Mouse (Mus musculus) kidney, postnatal 0 days (tissue): ENCODE measurements around the gene Nrxn3. TPM values are rescaled to one million over a fixed set of nuclear protein-coding genes. Genes with fewer than 3 reads are reported as not detected.

Experiments used
- ATAC-seq: fragments of 200-750 bp; cut with Nextera tagmentation; replicated peaks from 2 replicates; pipeline ENCODE4 v1.8.0; 2017; ENCODE audit warnings: low read depth, moderate number of reproducible peaks, moderate TSS enrichment, moderate library complexity; ENCODE audit not compliant: low FRiP score
- DNase-seq: peaks from one replicate; pipeline ENCODE4 v3.0.0-alpha.2; 2016; ENCODE audit warnings: low spot score
- H3K27ac ChIP-seq: fragments of 300-500 bp; sonication (generic); 2 replicates; pipeline ENCODE4 v1.5.1; 2014; ENCODE audit warnings: mild to moderate bottlenecking
- H3K27me3 ChIP-seq: fragments of 300-500 bp; sonication (generic); 2 replicates; pipeline ENCODE4 v1.6.1; 2014; ENCODE audit warnings: low read length, mixed read lengths; ENCODE audit not compliant: insufficient read depth
- H3K36me3 ChIP-seq: fragments of 300-500 bp; sonication (generic); 2 replicates; pipeline ENCODE4 v1.6.1; 2014; ENCODE audit warnings: low read length, mixed read lengths; ENCODE audit not compliant: insufficient read depth
- H3K4me1 ChIP-seq: fragments of 300-500 bp; sonication (generic); replicated peaks from 2 replicates; pipeline ENCODE4 v1.6.1; 2014; ENCODE audit warnings: antibody characterized with exemption, low read length, mixed read lengths; ENCODE audit not compliant: insufficient read depth
- H3K4me2 ChIP-seq: fragments of 300-500 bp; sonication (generic); 2 replicates; pipeline ENCODE4 v1.6.1; 2014; ENCODE audit warnings: mild to moderate bottlenecking, low read length, moderate library complexity, mixed read lengths
- H3K4me3 ChIP-seq: fragments of 300-500 bp; sonication (generic); replicated peaks from 2 replicates; pipeline ENCODE4 v1.5.1; 2014; ENCODE audit warnings: low read depth, low read length
- H3K9ac ChIP-seq: fragments of 300-500 bp; sonication (generic); 2 replicates; pipeline ENCODE4 v1.6.1; 2014; ENCODE audit warnings: low read depth, low read length
- H3K9me3 ChIP-seq: fragments of 300-500 bp; sonication (generic); replicated peaks from 2 replicates; pipeline ENCODE4 v1.6.1; 2016; ENCODE audit warnings: low read length, inconsistent platforms, mixed read lengths
- CTCF ChIP-seq: IDR thresholded peaks from 2 replicates; pipeline ENCODE4 v1.5.1; 2016; ENCODE audit warnings: antibody characterized with exemption, low read depth, mild to moderate bottlenecking, moderate library complexity
- WGBS: fragments of 180-500 bp; shearing (Covaris S2); extraction: QIAGEN DNeasy Blood & Tissue Kit; methylation state at CpG from one replicate; pipeline ENCODE4 v1.1.7; 2014; 5-methylcytosine and 5-hydroxymethylcytosine counted together
- polyA plus RNA-seq: library from polyadenylated mRNA; unstranded; fragments of >200 nt; fragmentation: Nextera tagmentation; extraction: Ambion mirVana; gene quantifications from 2 replicates; pipeline ENCODE4 v1.2.1, GENCODE M21; 2015

Nrxn3 gene
- polyA plus RNA-seq, 1 experiment from 2014 or later: 3.0 TPM

DNA sequence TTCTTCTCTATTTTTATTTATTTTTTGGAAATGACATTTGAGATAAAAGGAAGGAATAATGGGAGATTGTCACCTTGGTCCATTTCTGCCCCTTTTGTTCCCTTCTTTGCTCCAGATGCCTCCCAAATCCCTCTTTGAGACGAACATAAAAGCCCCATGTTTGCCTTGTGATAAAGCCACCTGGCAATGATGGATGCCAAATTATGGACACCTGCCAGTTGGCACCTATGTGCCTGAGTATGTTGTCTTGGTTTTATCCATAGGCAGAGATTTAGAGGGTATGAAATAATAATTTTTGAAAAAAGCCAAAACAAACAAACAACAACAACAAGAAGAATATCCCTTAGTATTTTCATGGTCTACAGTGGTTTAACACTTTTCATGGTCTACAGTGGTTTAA is 1125.4 kb downstream of the Nrxn3 start:
- Histone ChIP-seq H3K9me3 (no peaks in the 10 kb centered on the region), H3K4me3 (no peak overlapping the region), H3K36me3 (no peaks in the 10 kb centered on the region), H3K27me3 (no peaks in the 10 kb centered on the region), H3K4me1 (no peaks in the 10 kb centered on the region), H3K4me2 (no peak overlapping the region), H3K9ac (no peak overlapping the region), H3K27ac (no peak overlapping the region)
- no peak for TF ChIP-seq CTCF
- DNase-seq: no peak
- ATAC-seq: no peak
- WGBS: 71% methylated on average over 1 of the region's 1 CpGs

DNA sequence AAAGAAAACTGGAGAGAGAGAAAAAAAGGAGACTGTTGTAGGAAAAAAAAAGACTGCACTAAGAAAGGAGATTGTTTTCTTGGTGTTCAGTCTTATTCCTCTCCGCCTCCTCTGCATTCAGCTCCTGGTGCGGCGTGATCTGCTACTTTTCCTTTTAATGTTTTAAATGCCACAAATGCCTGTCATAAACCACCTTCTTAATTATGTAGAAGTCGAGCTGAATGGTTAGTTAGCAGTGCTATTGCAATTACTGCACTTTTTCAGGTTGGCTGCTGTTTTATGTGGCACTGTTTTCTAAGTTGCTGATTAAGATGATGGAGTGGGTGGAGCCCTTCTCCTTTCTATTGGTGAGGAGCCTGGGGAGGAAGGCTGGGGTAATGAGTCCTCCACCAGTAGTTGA is 1131.7 kb downstream of the Nrxn3 start:
- no peak overlapping the region for H3K9ac ChIP-seq
- no peak overlapping the region for H3K4me2 ChIP-seq
- WGBS: 41% methylated on average over 4 of the region's 4 CpGs

DNA sequence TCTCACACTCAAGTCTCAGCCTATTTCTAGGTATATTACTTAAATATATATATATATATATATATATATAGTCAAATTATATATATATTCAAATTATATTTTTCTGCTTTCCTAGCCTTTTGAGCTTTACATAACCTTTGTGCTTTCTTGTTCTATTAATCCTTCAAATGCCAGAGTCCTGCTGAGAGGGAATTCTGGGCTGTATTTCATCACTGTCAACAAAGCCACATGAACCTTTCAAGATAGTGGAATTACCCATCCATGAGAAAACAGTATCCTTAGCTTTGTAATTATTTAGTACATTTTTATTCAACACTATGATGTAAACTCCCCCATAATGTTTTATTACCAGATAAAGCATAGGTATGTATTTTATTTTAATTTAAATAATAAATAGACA is 1144.4 kb downstream of the Nrxn3 start:
- no peak for DNase-seq
- Histone ChIP-seq H3K9me3 (no peaks in the 10 kb centered on the region), H3K27me3 (no peaks in the 10 kb centered on the region), H3K27ac (no peak overlapping the region), H3K4me2 (no peak overlapping the region), H3K4me3 (no peak overlapping the region), H3K36me3 (no peaks in the 10 kb centered on the region), H3K9ac (no peak overlapping the region), H3K4me1 (no peaks in the 10 kb centered on the region)
- no peak for ATAC-seq
- no peak for TF ChIP-seq CTCF

More for the DNA sequence above, 1131.7 kb downstream of the Nrxn3 start:
- no peak for ATAC-seq
- Histone ChIP-seq H3K36me3 (no peaks in the 10 kb centered on the region), H3K9me3 (no peaks in the 10 kb centered on the region), H3K4me3 (no peak overlapping the region), H3K27ac (no peak overlapping the region), H3K27me3 (no peaks in the 10 kb centered on the region), H3K4me1 (no peaks in the 10 kb centered on the region)
- no peak for DNase-seq
- no peak for TF ChIP-seq CTCF

DNA sequence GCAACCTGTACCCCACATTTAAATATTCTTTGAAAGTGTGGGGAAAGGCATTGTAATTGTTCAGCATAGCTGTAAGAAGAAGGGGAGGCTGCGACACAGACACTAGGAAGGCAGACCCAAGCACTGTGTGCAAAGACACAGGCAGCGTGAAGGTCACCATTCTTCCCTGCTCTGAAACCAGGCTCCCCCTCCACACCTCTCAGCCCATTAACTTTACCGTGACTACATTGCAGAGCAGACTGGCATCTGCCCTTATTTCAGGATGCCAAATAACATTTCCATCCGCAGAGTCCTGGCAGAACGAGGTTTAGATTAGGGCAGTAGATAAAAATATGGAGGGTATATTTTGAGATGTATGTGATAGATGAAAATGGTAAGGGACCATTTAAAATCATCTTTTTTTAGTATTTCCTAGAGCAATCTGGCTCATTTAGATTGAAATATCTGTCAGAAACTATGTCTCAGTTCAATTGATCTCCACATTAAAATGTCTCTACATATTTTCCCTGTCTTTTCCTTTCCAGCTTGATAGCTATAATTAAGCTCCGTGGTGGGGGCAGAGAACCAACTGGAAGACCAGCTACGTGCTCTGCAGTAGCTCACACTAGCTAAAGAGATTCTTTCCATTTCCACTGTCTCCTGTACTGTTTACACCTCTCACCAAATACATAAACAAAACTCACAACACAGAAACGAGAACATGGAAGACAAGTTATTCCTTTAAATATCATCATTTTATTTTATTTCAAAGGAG is 1160.1 kb downstream of the Nrxn3 start:
- H3K4me3 ChIP-seq: no peak overlapping the region
- DNase-seq: no peak
- H3K9me3 ChIP-seq: no peaks in the 10 kb centered on the region
- no peak for TF ChIP-seq CTCF
- H3K36me3 ChIP-seq: no peaks in the 10 kb centered on the region
- no peak overlapping the region for H3K4me2 ChIP-seq
- no peak overlapping the region for H3K9ac ChIP-seq
- H3K27me3 ChIP-seq: no peaks in the 10 kb centered on the region
- H3K4me1 ChIP-seq: no peaks in the 10 kb centered on the region
- 53% methylated on average over 8 of the region's 8 CpGs for WGBS
- no peak overlapping the region for H3K27ac ChIP-seq
- no peak for ATAC-seq

DNA sequence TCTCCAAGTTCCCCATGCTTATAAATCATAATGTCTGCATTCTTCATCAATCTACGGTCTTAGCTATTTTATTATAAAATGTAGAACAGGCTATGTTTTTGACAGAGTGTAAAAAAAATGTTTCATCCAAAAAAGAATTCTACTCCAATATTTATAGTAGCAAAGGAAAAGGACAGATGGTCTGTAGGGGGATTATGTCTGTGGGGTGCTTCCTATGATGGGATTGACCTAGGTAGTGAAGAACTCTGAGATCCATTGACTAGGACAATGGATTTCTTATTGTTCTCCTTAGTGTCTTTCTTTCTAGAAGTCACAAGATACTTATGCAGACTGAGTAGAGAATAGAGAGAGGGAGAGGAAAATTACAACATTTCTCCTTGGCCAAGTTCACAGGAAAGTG is 1161.9 kb downstream of the Nrxn3 start:
- no peak overlapping the region for H3K4me2 ChIP-seq
- ATAC-seq: no peak

DNA sequence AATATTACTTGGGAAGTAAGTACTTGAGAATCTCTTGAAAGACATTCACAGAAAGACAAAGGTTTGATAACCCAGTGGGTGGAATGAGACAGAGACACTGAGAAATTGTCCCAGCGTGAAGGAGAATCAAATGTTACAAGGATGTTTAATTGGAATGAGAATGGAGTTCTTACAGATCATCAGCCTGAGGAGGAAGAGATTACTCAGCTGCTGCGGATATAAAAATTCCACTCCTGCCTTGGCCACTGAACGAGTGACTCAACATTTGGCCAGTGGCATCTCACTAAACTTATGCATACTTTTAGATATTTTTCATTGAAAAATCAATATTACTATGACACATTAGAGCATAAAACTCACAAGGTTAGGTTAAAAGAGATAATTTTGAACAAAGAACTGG is 1166.0 kb downstream of the Nrxn3 start:
- H3K27me3 ChIP-seq: no peaks in the 10 kb centered on the region
- no peak for ATAC-seq
- no peaks in the 10 kb centered on the region for H3K36me3 ChIP-seq
- TF ChIP-seq CTCF: no peak
- H3K9me3 ChIP-seq: no peaks in the 10 kb centered on the region
- no peaks in the 10 kb centered on the region for H3K4me1 ChIP-seq
- WGBS: 76% methylated on average over 3 of the region's 3 CpGs
- H3K27ac ChIP-seq: no peak overlapping the region
- no peak for DNase-seq
- H3K9ac ChIP-seq: no peak overlapping the region
- H3K4me3 ChIP-seq: no peak overlapping the region
- H3K4me2 ChIP-seq: no peak overlapping the region

More for the DNA sequence above, 1161.9 kb downstream of the Nrxn3 start:
- Histone ChIP-seq H3K36me3 (no peaks in the 10 kb centered on the region), H3K4me1 (no peaks in the 10 kb centered on the region), H3K27ac (no peak overlapping the region), H3K9ac (no peak overlapping the region), H3K9me3 (no peaks in the 10 kb centered on the region), H3K27me3 (no peaks in the 10 kb centered on the region), H3K4me3 (no peak overlapping the region)
- TF ChIP-seq CTCF: no peak
- WGBS: 92% methylated on average over 1 of the region's 1 CpGs
- DNase-seq: no peak

DNA sequence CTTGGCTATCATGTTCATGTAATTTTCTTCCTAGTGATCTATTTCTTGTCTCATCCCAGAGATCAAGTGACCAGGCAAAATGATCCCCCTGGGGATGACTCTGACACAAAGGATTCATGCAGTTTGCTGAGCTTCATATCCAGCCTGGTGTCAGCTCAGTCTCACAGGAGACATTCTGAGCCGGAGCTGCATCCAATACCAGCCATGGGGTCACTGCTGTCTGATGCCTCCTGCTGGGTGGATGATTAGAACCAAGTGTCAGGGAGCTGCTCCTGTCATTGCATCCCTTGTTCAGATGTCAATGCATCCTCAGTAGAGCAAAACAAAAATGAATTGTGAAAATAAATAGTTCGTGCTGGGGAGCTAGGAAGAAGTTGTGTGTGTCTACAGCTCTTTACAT is 1174.2 kb downstream of the Nrxn3 start:
- no peaks in the 10 kb centered on the region for H3K9me3 ChIP-seq
- DNase-seq (no peak), ATAC-seq (no peak)
- no peak overlapping the region for H3K4me2 ChIP-seq
- 47% methylated on average over 2 of the region's 2 CpGs for WGBS
- H3K27ac ChIP-seq: no peak overlapping the region
- no peaks in the 10 kb centered on the region for H3K36me3 ChIP-seq
- no peak overlapping the region for H3K9ac ChIP-seq
- no peaks in the 10 kb centered on the region for H3K27me3 ChIP-seq
- TF ChIP-seq CTCF: no peak
- no peaks in the 10 kb centered on the region for H3K4me1 ChIP-seq
- H3K4me3 ChIP-seq: no peak overlapping the region
